Mouse (Mus musculus): Measurements from ENCODE around the gene Sc5d.

Sc5d gene

GRCm38 (mm10) chr9:42246688-42247087 lies 17.4 kb downstream of the Sc5d start:
- no peak for DNase-seq

- DNase-seq: no peak
These were observed 19.9 kb downstream of the Sc5d start for GRCm38 (mm10) chr9:42244173-42244572.

GRCm38 (mm10) chr9:42241021-42241420 lies 23.0 kb downstream of the Sc5d start:
- DNase-seq: no peak

GRCm38 (mm10) chr9:42240583-42240992 lies 23.5 kb downstream of the Sc5d start:
- peak; percentile 66 for DNase-seq

- DNase-seq: no peak
These were observed 25.2 kb downstream of the Sc5d start for GRCm38 (mm10) chr9:42238827-42239226.

GRCm38 (mm10) chr9:42231116-42231515 lies 32.9 kb downstream of the Sc5d start:
- DNase-seq: no peak

GRCm38 (mm10) chr9:42230333-42230732 lies 33.7 kb downstream of the Sc5d start:
- DNase-seq: no peak

GRCm38 (mm10) chr9:42229465-42230110 lies 34.5 kb downstream of the Sc5d start:
- no peak for DNase-seq

GRCm38 (mm10) chr9:42227804-42228203 lies 36.3 kb downstream of the Sc5d start:
- no peak for DNase-seq

GRCm38 (mm10) chr9:42219001-42219660 lies 44.9 kb downstream of the Sc5d start:
- no peak for DNase-seq

GRCm38 (mm10) chr9:42217685-42218084 lies 46.4 kb downstream of the Sc5d start:
- DNase-seq: peak; percentile 30

- no peak for DNase-seq
These were observed 49.9 kb downstream of the Sc5d start for GRCm38 (mm10) chr9:42214116-42214515.

GRCm38 (mm10) chr9:42213142-42213541 lies 50.9 kb downstream of the Sc5d start:
- no peak for DNase-seq

- no peak for DNase-seq
These were observed 54.4 kb downstream of the Sc5d start for GRCm38 (mm10) chr9:42209666-42210065.

- DNase-seq: peak; percentile 73
These were observed 55.6 kb downstream of the Sc5d start for GRCm38 (mm10) chr9:42208463-42208862.

GRCm38 (mm10) chr9:42206750-42207149 lies 57.3 kb downstream of the Sc5d start:
- DNase-seq: no peak

- no peak for DNase-seq
These were observed 61.8 kb downstream of the Sc5d start for GRCm38 (mm10) chr9:42202271-42202670.
